Mouse (Mus musculus) olfactory bulb, adult 2 months (tissue): ENCODE measurements around the gene 4933430I17Rik. TPM values are rescaled to one million over a fixed set of nuclear protein-coding genes. Genes with fewer than 3 reads are reported as not detected.

ENCODE experiments used
- H3K27ac ChIP-seq: fragments of 200-500 bp; 2 replicates; pipeline ENCODE4 v1.5.1; 2012; ENCODE audit warnings: low read depth, low read length; ENCODE audit not compliant: insufficient read depth
- H3K4me1 ChIP-seq: fragments of 200-500 bp; 2 replicates; pipeline ENCODE4 v1.6.1; 2012; ENCODE audit warnings: low read length; ENCODE audit not compliant: control insufficient read depth, insufficient read depth
- H3K4me3 ChIP-seq: fragments of 200-500 bp; 2 replicates; pipeline ENCODE4 v1.5.1; 2012; ENCODE audit warnings: mild to moderate bottlenecking, low read depth, low read length, moderate library complexity; ENCODE audit not compliant: insufficient read depth
- CTCF ChIP-seq: fragments of 200-500 bp; IDR thresholded peaks from 2 replicates; pipeline ENCODE4 v1.5.1; 2012; ENCODE audit warnings: low read depth, mild to moderate bottlenecking, low read length, moderate library complexity; ENCODE audit not compliant: insufficient read depth
- POLR2A ChIP-seq: fragments of 200-500 bp; IDR thresholded peaks from 2 replicates; pipeline ENCODE4 v1.6.1; 2012; ENCODE audit warnings: mild to moderate bottlenecking, low read depth, low read length, moderate library complexity; ENCODE audit not compliant: insufficient read depth
- WGBS: fragments of 180-500 bp; shearing (Covaris S2); methylation state at CpG from one replicate; pipeline ENCODE4 v1.1.7; 2018; 5-methylcytosine and 5-hydroxymethylcytosine counted together
- polyA plus RNA-seq: library from polyadenylated mRNA; stranded (reverse); fragments of >200 nt; gene quantifications from 2 replicates; pipeline ENCODE4 v1.2.4, GENCODE M21; 2012; ENCODE audit warnings: low replicate concordance; ENCODE audit not compliant: missing spikeins, insufficient read depth, insufficient read length

4933430I17Rik gene
- polyA plus RNA-seq, 1 experiment = not detected

- Histone ChIP-seq H3K4me3 (peak within 1 kb of the TSS; percentile 78), H3K27ac (peak within 1 kb of the TSS; percentile 42; the same call in 1 of the 2 replicates), H3K4me1 (peaks cover 22% of the 10 kb centered on the region)
- TF ChIP-seq POLR2A (peak; percentile 61), CTCF (no peak)
- under 1% methylated on average over 37 of the region's 37 CpGs for WGBS
Measured at GRCm38 (mm10) chr4:62519849-62520233, 5.3 kb upstream of the 4933430I17Rik start, which contains the start of gene Alad. Gene Alad, minus strand, starts transcription at chr4:62519918.

GRCm38 (mm10) chr4:62520892-62521400, 4.2 kb upstream of the 4933430I17Rik start:
- TF ChIP-seq CTCF (no peak), POLR2A (no peak)
- WGBS = 83% methylated on average over 2 of the region's 2 CpGs
- Histone ChIP-seq H3K4me3 (no peak overlapping the region), H3K27ac (no peak overlapping the region), H3K4me1 (peaks cover 16% of the 10 kb centered on the region)

- Histone ChIP-seq H3K4me3 (peak overlapping the region; percentile 82), H3K4me1 (peaks cover 6% of the 10 kb centered on the region), H3K27ac (no peak overlapping the region)
- TF ChIP-seq POLR2A (no peak), CTCF (no peak)
- under 1% methylated on average over 10 of the region's 10 CpGs for WGBS
Measured at GRCm38 (mm10) chr4:62525489-62525811, 281 bp downstream of the 4933430I17Rik start.

- WGBS = 47% methylated on average over 2 of the region's 2 CpGs
- Histone ChIP-seq H3K4me1 (peaks cover 6% of the 10 kb centered on the region), H3K4me3 (no peak overlapping the region), H3K27ac (no peak overlapping the region)
- TF ChIP-seq POLR2A (no peak), CTCF (no peak)
Measured at GRCm38 (mm10) chr4:62526256-62526655, 1.1 kb downstream of the 4933430I17Rik start.

GRCm38 (mm10) chr4:62527655-62528054, 2.5 kb downstream of the 4933430I17Rik start:
- peaks cover 6% of the 10 kb centered on the region for H3K4me1 ChIP-seq
- TF ChIP-seq CTCF (no peak), POLR2A (no peak)
- 87% methylated on average over 4 of the region's 4 CpGs for WGBS
- no peak overlapping the region for H3K27ac ChIP-seq
- no peak overlapping the region for H3K4me3 ChIP-seq

GRCm38 (mm10) chr4:62533729-62534128, 8.6 kb downstream of the 4933430I17Rik start:
- no peaks in the 10 kb centered on the region for H3K4me1 ChIP-seq
- TF ChIP-seq CTCF = no peak
- no peak overlapping the region for H3K4me3 ChIP-seq
- WGBS = 86% methylated on average over 6 of the region's 6 CpGs
- H3K27ac ChIP-seq = no peak overlapping the region

- no peak for TF ChIP-seq POLR2A
- no peak for TF ChIP-seq CTCF
- Histone ChIP-seq H3K4me3 (no peak overlapping the region), H3K4me1 (no peaks in the 10 kb centered on the region), H3K27ac (no peak overlapping the region)
- 52% methylated on average over 3 of the region's 3 CpGs for WGBS
Measured at GRCm38 (mm10) chr4:62541802-62542201, 16.6 kb downstream of the 4933430I17Rik start.

- Histone ChIP-seq H3K27ac (no peak overlapping the region), H3K4me3 (no peak overlapping the region), H3K4me1 (no peaks in the 10 kb centered on the region)
- TF ChIP-seq CTCF = no peak
- TF ChIP-seq POLR2A = no peak
- 80% methylated on average over 6 of the region's 6 CpGs for WGBS
Measured at GRCm38 (mm10) chr4:62543782-62544181, 18.6 kb downstream of the 4933430I17Rik start.

GRCm38 (mm10) chr4:62544801-62545200, 19.6 kb downstream of the 4933430I17Rik start:
- Histone ChIP-seq H3K4me1 (no peaks in the 10 kb centered on the region), H3K27ac (no peak overlapping the region), H3K4me3 (no peak overlapping the region)
- TF ChIP-seq POLR2A = no peak
- no peak for TF ChIP-seq CTCF

- no peak overlapping the region for H3K4me3 ChIP-seq
- TF ChIP-seq CTCF (no peak), POLR2A (no peak)
- H3K4me1 ChIP-seq = no peaks in the 10 kb centered on the region
- H3K27ac ChIP-seq = no peak overlapping the region
- WGBS = 89% methylated on average over 7 of the region's 7 CpGs
Measured at GRCm38 (mm10) chr4:62551966-62552365, 26.8 kb downstream of the 4933430I17Rik start.
